Mouse (Mus musculus) limb, embryonic 15.5 days (tissue): ENCODE measurements at regions not wholly inside any gene's neighbourhood (a gene's known extent, or its start where the extent isn't known, plus 50 kb on each side); places are given as distances from the start of the nearest gene placed in this dataset.

Experiments used
- ATAC-seq: fragments of 200-750 bp; cut with Nextera tagmentation; 2 replicates; pipeline ENCODE4 v1.8.0; 2017; ENCODE audit warnings: low read depth, moderate TSS enrichment; ENCODE audit not compliant: insufficient number of reproducible peaks, low FRiP score, low TSS enrichment
- H3K27ac ChIP-seq: fragments of 300-500 bp; sonication (generic); 2 replicates; pipeline ENCODE4 v1.5.1; 2015; ENCODE audit warnings: moderate library complexity, mild to moderate bottlenecking, inconsistent platforms
- H3K27me3 ChIP-seq: fragments of 300-500 bp; sonication (generic); 2 replicates; pipeline ENCODE4 v1.6.1; 2015; ENCODE audit warnings: inconsistent platforms
- H3K36me3 ChIP-seq: fragments of 300-500 bp; sonication (generic); 2 replicates; pipeline ENCODE4 v1.6.1; 2015; ENCODE audit warnings: inconsistent platforms
- H3K4me1 ChIP-seq: fragments of 300-500 bp; sonication (generic); 2 replicates; pipeline ENCODE4 v1.6.1; 2015; ENCODE audit warnings: inconsistent platforms
- H3K4me2 ChIP-seq: fragments of 300-500 bp; sonication (generic); 2 replicates; pipeline ENCODE4 v1.6.1; 2015; ENCODE audit warnings: mild to moderate bottlenecking, inconsistent platforms
- H3K4me3 ChIP-seq: fragments of 300-500 bp; sonication (generic); 2 replicates; pipeline ENCODE4 v1.5.1; 2015; ENCODE audit warnings: mild to moderate bottlenecking, inconsistent platforms
- H3K9ac ChIP-seq: fragments of 300-500 bp; sonication (generic); 2 replicates; pipeline ENCODE4 v1.6.1; 2015; ENCODE audit warnings: inconsistent platforms
- H3K9me3 ChIP-seq: fragments of 300-500 bp; sonication (generic); 2 replicates; pipeline ENCODE4 v1.6.1; 2016; ENCODE audit warnings: inconsistent platforms
- WGBS: fragments of 180-500 bp; shearing (Covaris S2); methylation state at CpG from one replicate; pipeline ENCODE4 v1.1.7; 2015; 5-methylcytosine and 5-hydroxymethylcytosine counted together

GRCm38 (mm10) chr8:103936491-103936890 lies 164.9 kb upstream of the Cdh5 start:
- Histone ChIP-seq H3K4me3 (no peak overlapping the region), H3K9ac (no peak overlapping the region), H3K27me3 (no peaks in the 10 kb centered on the region), H3K27ac (no peak overlapping the region), H3K9me3 (no peaks in the 10 kb centered on the region), H3K4me2 (no peak overlapping the region), H3K4me1 (peaks cover 11% of the 10 kb centered on the region; the same call in 1 of the 2 replicates), H3K36me3 (no peaks in the 10 kb centered on the region)
- no peak for ATAC-seq
- WGBS: 75% methylated on average over 3 of the region's 3 CpGs

- Histone ChIP-seq H3K9me3 (no peaks in the 10 kb centered on the region), H3K27ac (peak overlapping the region; percentile 27; the same call in 1 of the 2 replicates), H3K27me3 (no peaks in the 10 kb centered on the region), H3K36me3 (no peaks in the 10 kb centered on the region), H3K4me1 (peaks cover 11% of the 10 kb centered on the region; the same call in 1 of the 2 replicates), H3K4me3 (no peak overlapping the region), H3K4me2 (no peak overlapping the region), H3K9ac (no peak overlapping the region)
- WGBS: 32% methylated on average over 11 of the region's 11 CpGs
- ATAC-seq: no peak
These were observed 162.9 kb upstream of the Cdh5 start for GRCm38 (mm10) chr8:103938283-103939230.

DNA sequence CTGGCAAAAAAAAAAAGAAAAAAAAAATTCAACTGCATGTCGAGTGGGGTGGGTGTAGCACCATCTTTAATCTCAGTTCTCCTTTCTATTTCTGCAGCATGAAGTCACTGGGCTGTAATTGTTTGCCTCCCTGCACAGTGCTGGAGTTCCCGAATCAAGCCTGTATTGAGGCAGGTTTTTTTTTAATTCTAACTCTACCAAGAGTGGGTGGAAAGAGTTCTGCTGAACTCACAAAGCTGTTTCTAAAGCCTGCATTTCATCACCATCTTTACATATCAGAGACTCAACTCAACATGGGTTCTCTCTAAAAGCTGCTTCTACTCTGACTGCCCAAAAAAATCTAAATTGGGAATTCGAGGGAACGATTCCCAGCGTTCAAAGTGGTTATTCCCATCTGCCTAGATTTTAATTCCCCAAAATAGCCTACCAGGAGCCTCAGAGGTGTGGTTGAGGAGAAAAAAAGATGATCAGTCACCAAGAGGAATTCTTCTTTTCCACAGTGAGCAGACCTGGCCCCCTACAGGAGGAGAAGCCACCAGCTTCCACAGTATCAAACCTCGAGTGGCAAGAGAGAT lies 160.4 kb upstream of the Cdh5 start:
- H3K9ac ChIP-seq: no peak overlapping the region
- H3K9me3 ChIP-seq: no peaks in the 10 kb centered on the region
- no peak overlapping the region for H3K4me3 ChIP-seq
- no peak overlapping the region for H3K27ac ChIP-seq
- H3K27me3 ChIP-seq: no peaks in the 10 kb centered on the region
- H3K36me3 ChIP-seq: no peaks in the 10 kb centered on the region
- ATAC-seq: no peak
- WGBS: 87% methylated on average over 6 of the region's 6 CpGs
- H3K4me1 ChIP-seq: peaks cover 11% of the 10 kb centered on the region; the same call in 1 of the 2 replicates
- H3K4me2 ChIP-seq: no peak overlapping the region

DNA sequence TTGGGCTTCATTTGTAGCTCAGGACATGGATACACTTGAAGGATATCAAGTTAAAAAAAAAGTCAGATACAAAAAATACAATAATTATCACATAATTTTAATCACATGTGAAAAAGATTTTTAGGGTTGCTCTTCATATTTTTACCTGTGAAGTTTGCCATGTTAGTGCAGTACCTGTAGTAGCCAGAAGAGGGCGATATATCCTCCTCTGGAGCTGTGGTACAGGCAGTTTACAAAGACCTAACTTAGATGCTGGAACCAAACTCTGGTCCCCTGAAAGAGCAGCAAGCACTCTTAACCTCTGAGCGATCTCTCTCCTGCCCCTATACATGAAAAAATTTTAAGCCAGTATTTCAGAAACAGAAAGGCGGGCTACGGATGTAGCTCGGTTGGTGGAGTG lies 153.0 kb upstream of the Cdh5 start:
- Histone ChIP-seq H3K4me2 (no peak overlapping the region), H3K27ac (no peak overlapping the region), H3K9ac (no peak overlapping the region), H3K4me3 (no peak overlapping the region), H3K4me1 (no peaks in the 10 kb centered on the region), H3K36me3 (no peaks in the 10 kb centered on the region), H3K27me3 (no peaks in the 10 kb centered on the region), H3K9me3 (no peaks in the 10 kb centered on the region)
- WGBS: 79% methylated on average over 5 of the region's 5 CpGs
- ATAC-seq: no peak

DNA sequence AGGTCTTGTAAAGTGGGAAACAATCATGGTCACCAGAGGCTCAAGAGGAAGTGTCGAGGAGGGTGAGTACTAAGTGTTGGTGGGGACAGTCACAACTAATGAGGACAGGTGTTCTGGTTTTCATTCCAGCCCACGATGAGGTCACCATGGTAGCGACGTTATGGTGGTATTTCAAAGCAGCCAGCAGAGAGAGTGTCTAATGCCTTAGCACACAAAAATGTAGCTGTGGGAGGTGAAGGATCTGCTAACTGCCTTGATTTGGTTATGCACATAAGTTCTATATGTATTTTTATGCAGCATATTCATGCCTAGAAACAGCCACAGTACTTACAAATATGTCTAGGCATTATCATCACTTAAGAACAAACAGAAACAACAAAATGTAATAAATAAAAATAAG lies 151.0 kb upstream of the Cdh5 start:
- H3K27ac ChIP-seq: no peak overlapping the region
- H3K4me1 ChIP-seq: no peaks in the 10 kb centered on the region
- H3K27me3 ChIP-seq: no peaks in the 10 kb centered on the region
- ATAC-seq: no peak
- H3K4me2 ChIP-seq: no peak overlapping the region
- WGBS: 32% methylated on average over 4 of the region's 4 CpGs
- H3K9ac ChIP-seq: no peak overlapping the region
- H3K4me3 ChIP-seq: no peak overlapping the region
- H3K9me3 ChIP-seq: no peaks in the 10 kb centered on the region
- H3K36me3 ChIP-seq: no peaks in the 10 kb centered on the region

DNA sequence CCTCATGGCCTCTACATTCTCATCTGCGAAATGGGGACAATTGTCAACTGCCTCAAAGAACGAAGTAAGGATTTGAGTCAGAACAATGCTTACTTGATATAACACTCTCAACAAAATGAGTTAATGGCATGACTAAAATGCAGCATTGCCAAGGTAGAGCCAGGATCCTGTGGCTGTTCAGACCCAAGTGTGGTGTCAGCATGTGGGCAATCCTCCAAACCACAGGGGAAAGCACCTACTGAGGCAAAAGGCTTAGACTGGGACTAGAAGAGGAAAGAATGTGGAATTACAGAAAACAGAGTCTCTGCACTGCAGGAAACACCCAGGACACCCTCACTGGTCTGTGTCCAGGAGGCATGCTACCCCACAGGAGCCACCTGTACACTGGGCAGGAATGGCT lies 147.8 kb upstream of the Cdh5 start:
- Histone ChIP-seq H3K9me3 (no peaks in the 10 kb centered on the region), H3K36me3 (no peaks in the 10 kb centered on the region), H3K4me3 (no peak overlapping the region), H3K27me3 (no peaks in the 10 kb centered on the region), H3K4me1 (no peaks in the 10 kb centered on the region), H3K27ac (no peak overlapping the region), H3K4me2 (no peak overlapping the region), H3K9ac (no peak overlapping the region)
- ATAC-seq: no peak
- WGBS: 90% methylated on average over 2 of the region's 2 CpGs

- Histone ChIP-seq H3K27me3 (no peaks in the 10 kb centered on the region), H3K4me3 (no peak overlapping the region), H3K9me3 (no peaks in the 10 kb centered on the region), H3K4me2 (no peak overlapping the region), H3K9ac (no peak overlapping the region), H3K36me3 (no peaks in the 10 kb centered on the region), H3K4me1 (no peaks in the 10 kb centered on the region), H3K27ac (no peak overlapping the region)
- 86% methylated on average over 4 of the region's 4 CpGs for WGBS
- ATAC-seq: no peak
These were observed 145.7 kb upstream of the Cdh5 start for GRCm38 (mm10) chr8:103955568-103956260.

GRCm38 (mm10) chr8:103964293-103964918 lies 137.0 kb upstream of the Cdh5 start:
- no peaks in the 10 kb centered on the region for H3K9me3 ChIP-seq
- 41% methylated on average over 7 of the region's 7 CpGs for WGBS
- H3K9ac ChIP-seq: no peak overlapping the region
- H3K4me2 ChIP-seq: no peak overlapping the region
- H3K4me3 ChIP-seq: no peak overlapping the region
- peaks cover 3% of the 10 kb centered on the region; the same call in 1 of the 2 replicates for H3K4me1 ChIP-seq
- ATAC-seq: 0 out of 2 replicates have a peak, but pooled peaks have one; percentile 10
- H3K27ac ChIP-seq: no peak overlapping the region
- no peaks in the 10 kb centered on the region for H3K36me3 ChIP-seq
- H3K27me3 ChIP-seq: no peaks in the 10 kb centered on the region

GRCm38 (mm10) chr8:103969929-103970328 lies 131.5 kb upstream of the Cdh5 start:
- Histone ChIP-seq H3K27ac (no peak overlapping the region), H3K4me2 (no peak overlapping the region), H3K36me3 (no peaks in the 10 kb centered on the region), H3K9ac (no peak overlapping the region), H3K4me1 (no peaks in the 10 kb centered on the region), H3K4me3 (no peak overlapping the region), H3K27me3 (no peaks in the 10 kb centered on the region), H3K9me3 (no peaks in the 10 kb centered on the region)
- no peak for ATAC-seq
- WGBS: 62% methylated on average over 5 of the region's 5 CpGs

DNA sequence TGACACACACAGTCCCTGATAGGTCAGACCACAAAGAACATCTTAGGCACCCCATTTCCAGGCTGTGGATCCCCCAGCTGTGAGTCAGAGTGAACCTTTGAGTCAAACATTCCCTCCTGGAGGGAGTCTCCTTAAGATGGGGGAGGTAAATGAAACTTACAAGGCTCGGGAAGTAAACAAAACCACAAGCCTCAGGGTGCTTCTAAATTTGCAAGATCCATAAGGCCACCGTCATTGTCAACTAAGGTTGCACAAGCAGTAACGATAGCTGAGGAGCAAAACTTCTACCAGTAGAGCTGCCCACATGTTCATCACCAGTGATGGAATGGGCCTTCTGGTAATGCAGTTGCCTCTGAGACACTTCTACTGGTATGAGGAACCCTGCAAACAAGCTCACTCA lies 130.9 kb upstream of the Cdh5 start:
- whole genome bisulfite sequencing: 73% methylated on average over 3 of the region's 3 CpGs
- no peaks in the 10 kb centered on the region for H3K36me3 ChIP-seq
- no peaks in the 10 kb centered on the region for H3K9me3 ChIP-seq
- H3K9ac ChIP-seq: no peak overlapping the region
- no peak overlapping the region for H3K4me2 ChIP-seq
- H3K27me3 ChIP-seq: no peaks in the 10 kb centered on the region
- no peak overlapping the region for H3K27ac ChIP-seq
- no peak for ATAC-seq
- H3K4me3 ChIP-seq: no peak overlapping the region
- H3K4me1 ChIP-seq: no peaks in the 10 kb centered on the region

GRCm38 (mm10) chr8:103970966-103971365 lies 130.5 kb upstream of the Cdh5 start:
- no peak for ATAC-seq
- Histone ChIP-seq H3K9me3 (no peaks in the 10 kb centered on the region), H3K27me3 (no peaks in the 10 kb centered on the region), H3K27ac (no peak overlapping the region), H3K4me3 (no peak overlapping the region), H3K4me1 (no peaks in the 10 kb centered on the region), H3K4me2 (no peak overlapping the region), H3K9ac (no peak overlapping the region), H3K36me3 (no peaks in the 10 kb centered on the region)
- 82% methylated on average over 4 of the region's 4 CpGs for WGBS
